Mouse (Mus musculus) ES-E14 (cell line): Measurements from ENCODE around the gene Ccdc96.

Source experiments
- CHD2 ChIP-seq: IDR thresholded peaks from 2 replicates; pipeline ENCODE4 v1.6.1; 2014; ENCODE audit warnings: mild to moderate bottlenecking, low read depth, low read length, inconsistent platforms
- HCFC1 ChIP-seq: IDR thresholded peaks from 2 replicates; pipeline ENCODE4 v1.6.1; 2012; ENCODE audit warnings: low read length, inconsistent platforms, borderline replicate concordance; ENCODE audit not compliant: insufficient read depth
- MAFK ChIP-seq: IDR thresholded peaks from 2 replicates; pipeline ENCODE4 v1.6.1; 2014; ENCODE audit warnings: mild to moderate bottlenecking, low read depth, low read length, inconsistent platforms; ENCODE audit not compliant: insufficient read depth
- ZC3H11A ChIP-seq: IDR thresholded peaks from 2 replicates; pipeline ENCODE4 v1.6.1; 2012; ENCODE audit warnings: low read depth, mild to moderate bottlenecking, inconsistent platforms, low read length, borderline replicate concordance
- ZNF384 ChIP-seq: IDR thresholded peaks from 2 replicates; pipeline ENCODE4 v1.6.1; 2012; ENCODE audit warnings: low read depth, low read length, inconsistent platforms

GRCm38 (mm10) chr5:36526921-36527320 lies 42.5 kb downstream of the Ccdc96 start:
- TF ChIP-seq MAFK (no peak), ZC3H11A (no peak), ZNF384 (no peak), CHD2 (no peak), HCFC1 (no peak)
